Mouse (Mus musculus) brain, embryonic 18.5 days (tissue): ENCODE results near the gene Vars2.

ENCODE experiments used
- DNase-seq: peaks from one replicate; pipeline ENCODE4 v3.0.0-alpha.2; 2012; ENCODE audit warnings: low read depth, low spot score

The Vars2 gene

DNA sequence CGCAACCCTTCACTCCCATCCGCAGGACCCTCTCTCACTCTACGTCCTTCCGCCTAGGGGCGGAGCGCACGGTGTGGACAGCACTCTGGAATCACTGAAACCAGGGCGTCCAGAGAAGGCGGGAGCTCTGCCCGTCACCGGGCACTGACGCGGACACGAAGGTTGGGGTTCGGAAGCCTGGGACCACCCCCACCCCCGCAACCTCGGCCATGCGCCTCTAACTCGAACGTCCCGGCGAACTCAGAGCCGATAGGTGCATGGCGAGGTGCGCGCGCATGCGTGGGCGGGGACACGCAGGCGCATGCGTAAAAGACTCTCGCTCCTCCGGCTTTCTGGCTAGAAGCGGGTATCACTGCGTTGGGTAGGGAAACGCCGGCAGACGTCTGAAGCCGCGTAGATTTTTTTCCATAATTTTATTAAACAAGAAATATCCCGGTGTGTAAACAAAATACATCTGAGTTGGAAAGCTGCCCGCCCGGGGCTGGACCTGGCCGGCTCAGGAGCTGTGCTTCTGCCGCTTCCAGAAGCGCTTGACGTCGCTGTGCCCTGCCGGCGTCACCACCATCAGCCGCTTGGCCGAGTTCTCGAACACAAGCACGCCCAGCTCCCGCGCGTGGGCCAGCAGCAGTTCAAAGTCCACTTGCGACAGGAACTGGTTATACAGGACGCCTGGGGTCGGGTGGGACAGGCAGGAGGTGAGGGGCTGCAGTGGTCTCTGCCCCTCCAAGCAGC is at the start of gene Vars2:
Gene Vars2 (minus strand): TSS at position 259 of the 732 bp plus-strand sequence.
- DNase-seq = peak; percentile 87

DNA sequence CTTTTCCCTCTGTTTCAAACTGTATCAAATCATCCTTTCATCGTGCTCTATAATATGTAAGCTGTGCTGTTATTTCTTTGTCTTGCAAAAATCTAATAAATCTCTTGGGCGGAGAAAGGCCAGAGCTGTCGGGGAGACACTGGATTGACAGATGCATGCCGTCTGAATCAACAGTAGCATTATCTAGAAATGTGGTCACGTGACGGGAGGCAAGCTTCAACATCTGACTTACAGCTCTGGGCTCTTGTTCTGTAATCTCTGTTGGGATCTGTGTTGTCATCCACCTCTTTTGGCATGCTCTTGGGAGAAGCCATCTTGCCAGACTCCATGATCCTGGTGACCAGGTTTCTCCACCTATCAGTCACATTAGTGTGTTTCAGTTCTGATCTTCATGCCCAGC is 49.7 kb upstream of the Vars2 start:
- no peak for DNase-seq

DNA sequence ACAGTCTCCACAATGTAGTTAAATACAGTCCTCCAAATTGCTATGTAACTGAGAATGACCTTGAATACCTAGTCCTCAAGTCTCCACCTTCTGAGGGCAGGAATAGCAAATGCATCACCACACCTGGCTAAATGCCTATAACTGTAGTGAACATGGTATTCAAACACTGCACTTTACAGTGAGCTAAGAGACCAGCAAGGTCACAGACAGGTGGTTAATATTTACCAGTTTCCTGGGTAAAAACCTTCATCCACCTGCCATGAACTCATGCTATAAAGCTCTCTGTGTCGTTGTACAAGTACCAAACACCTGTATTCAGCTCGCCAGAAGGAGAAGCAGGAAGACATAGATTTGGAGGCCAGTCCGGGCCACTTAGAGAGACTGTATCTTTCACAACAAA is 48.7 kb upstream of the Vars2 start:
- no peak for DNase-seq

DNA sequence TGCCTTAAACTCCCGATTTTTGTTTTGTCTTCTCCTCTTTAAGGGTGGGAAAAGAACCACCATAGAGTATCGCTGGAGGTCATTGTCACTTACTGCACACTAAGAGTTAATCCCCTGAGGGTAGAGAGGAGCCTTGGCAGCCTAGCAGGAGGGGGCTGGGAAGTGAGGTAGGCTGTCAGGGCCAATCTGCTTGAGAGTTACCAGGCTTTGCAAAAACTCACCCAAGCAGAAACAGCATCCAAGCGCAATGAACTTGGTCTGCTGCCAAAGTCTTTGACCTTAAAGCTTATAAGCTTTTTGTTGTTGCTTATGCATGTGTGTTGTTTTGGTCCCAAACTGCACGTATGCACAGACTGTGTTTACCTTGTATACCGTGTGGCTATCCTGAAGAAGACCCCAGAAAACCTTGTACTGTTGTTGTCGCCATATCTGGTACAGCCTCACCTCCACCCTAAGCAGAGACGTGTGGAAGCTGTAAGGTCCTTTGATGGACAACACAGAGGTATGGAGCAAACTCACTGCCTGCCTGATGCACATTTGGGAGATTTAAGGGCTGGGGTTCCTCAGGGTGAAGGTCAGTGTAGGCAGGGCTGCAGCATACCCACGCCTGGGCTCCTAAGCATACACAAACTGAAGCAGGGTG is 43.4 kb upstream of the Vars2 start:
- DNase-seq = no peak

DNA sequence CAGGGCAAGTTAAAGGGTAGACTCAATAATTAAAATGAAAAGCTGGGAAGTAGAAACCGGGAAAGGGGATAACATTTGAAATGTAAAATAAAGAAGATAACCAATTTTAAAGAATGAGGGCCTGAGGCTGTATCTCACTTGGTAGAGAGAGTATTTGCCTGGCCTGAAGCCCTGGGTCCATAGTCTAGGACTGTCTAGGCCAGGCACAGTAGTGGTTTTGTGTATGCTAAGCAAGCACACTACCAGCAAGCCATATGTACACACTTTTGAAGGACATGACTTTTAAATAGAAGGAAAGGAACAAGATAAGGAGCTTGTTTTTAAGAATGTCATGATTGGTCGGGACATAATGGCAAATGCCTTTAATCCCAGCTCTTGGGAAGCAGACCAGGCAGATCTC is 41.2 kb upstream of the Vars2 start:
- no peak for DNase-seq

DNA sequence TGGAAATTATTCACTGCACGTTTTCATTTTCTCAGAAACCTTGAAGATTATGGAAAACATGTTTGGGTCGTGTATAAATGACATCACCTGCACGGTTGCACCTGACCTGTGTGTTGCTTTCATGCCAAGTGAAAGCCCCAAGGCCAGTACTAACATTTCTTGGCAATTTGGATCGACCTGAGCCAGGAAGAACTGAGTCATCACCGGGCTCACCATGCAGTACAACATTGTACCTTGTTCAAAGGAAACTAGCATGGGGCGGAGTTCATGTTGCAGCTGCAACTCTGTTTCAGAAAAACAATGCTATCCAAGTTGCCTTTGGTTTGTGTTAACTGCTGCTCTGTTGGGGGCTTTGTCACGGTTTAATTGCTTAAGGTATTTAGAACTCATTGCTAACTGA is 40.5 kb upstream of the Vars2 start:
- DNase-seq = no peak

DNA sequence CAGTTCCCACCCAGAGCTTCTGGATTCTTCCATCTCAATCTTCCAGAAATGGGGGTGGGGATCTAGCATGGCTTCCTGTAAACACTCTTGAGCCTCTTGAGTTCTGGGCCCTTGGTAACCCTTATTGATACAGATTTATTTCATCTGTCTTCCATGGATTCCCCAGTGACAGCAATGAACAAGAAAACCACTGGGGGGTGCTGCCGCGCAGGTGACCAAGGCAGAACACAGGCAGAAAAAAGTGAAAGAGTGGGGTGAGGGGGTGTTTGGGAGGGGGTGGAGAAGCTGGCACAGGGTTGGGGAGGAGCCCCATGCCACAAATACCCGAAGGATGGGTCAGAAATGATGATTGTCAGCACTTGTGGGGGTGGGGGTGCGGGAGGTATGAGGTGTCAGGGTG is 38.4 kb upstream of the Vars2 start:
- DNase-seq = no peak

DNA sequence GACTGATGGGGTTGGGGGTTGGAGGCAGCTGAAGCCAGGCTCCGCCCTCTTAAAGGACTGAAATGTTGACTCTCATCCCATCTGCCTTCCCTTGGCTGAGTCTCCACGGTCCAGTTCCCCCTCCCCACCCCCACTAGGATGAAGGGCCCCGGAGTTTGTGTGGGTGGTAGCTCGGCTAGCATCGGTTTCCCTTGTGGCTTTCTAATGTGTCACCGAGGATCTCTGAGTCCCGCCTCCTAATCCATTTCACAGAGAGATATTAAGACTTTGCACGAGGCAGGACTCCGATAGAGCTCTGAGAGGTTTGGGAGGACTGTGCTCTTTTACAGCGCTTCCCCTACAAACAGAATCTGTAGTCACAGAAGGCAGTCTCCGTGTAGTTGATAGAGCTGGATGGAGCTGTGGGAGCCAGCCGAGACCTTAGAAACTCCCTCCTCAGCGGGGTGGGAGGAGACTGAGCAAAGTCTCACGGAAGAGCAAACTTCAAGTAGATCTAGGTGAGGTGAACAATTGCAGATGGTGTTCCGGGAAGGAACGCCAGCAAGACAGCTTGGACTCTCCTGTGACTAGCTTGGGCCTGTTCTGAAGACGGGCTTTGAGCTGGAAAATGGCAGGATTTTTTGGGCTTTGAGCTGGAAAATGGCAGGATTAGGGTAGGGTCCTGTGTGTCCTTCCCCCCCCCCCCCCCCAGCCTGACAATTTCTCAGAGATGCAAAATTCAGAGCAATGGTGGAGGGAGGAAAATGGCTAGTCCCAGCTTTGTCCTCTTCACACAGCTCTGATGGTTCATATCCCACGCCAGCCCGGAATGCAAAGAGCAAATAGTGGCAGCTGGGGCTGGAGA is 37.5 kb upstream of the Vars2 start, which contains the start of gene Ddr1:
Gene Ddr1 (minus strand): TSS at position 1 of the 844 bp plus-strand sequence.
- no peak for DNase-seq

DNA sequence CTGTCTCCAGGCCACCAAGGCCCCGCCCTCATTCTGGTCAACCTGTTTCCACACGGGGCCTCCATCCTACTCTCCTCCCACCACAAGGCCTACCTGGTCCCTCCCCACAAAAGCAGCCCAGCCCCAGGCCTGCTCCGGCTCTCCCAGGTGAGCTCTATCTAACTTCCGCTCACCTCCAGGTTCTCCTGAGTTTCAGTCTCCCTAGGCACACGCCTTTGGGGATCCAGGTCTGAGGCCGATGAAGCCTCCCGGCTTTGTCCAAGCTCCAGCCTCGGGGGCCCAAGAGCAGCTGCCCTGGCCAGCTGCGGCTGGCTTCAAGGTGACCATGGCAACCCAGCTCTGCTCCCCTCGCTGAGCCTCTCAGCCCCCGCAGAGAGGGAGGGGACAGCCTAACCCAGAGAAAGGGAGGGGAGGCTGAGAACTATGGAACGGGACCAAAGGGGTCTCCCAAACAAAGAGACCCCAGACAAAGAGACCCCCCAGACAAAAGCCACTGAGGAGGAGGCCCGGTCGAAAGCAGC is 36.4 kb upstream of the Vars2 start:
- no peak for DNase-seq

DNA sequence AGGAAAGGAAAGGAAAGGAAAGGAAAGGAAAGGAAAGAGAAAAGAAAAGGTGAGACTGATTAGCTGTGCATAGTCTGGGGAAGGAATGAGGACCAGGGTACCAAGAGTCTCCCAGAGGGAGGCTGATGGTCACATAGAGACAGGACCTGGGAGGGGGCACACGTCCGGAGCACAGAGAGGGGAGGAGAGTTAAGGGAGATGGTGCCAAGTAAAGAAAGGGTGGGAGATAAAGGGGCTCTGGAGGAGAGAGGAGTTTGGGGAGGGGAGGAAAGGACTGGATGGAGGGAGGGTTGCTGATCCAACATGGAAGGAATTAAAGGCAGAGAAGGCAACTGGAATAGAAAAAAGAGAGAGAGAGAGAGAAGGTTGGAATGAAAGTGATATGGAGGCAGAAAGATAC is 35.7 kb upstream of the Vars2 start:
- DNase-seq = no peak

DNA sequence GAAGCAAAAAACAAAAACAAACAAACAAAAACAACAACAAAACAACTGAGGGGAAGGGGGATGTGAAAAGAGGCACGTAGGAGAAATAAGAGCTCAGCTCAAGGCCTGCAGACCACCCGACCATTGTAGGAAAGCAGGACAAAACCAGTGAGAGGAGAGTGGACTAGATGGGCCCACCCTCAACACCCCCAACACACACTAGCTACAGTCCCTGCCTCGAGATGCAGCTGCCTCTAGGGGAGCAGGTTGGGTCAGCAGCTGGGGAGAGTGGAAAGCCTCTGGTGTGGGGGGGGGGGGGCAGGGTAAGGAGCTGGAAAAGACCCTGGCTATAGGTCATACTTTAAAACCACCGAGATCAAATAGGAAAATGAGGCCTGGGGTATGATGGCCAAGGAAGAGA is 35.2 kb upstream of the Vars2 start:
- DNase-seq = no peak

DNA sequence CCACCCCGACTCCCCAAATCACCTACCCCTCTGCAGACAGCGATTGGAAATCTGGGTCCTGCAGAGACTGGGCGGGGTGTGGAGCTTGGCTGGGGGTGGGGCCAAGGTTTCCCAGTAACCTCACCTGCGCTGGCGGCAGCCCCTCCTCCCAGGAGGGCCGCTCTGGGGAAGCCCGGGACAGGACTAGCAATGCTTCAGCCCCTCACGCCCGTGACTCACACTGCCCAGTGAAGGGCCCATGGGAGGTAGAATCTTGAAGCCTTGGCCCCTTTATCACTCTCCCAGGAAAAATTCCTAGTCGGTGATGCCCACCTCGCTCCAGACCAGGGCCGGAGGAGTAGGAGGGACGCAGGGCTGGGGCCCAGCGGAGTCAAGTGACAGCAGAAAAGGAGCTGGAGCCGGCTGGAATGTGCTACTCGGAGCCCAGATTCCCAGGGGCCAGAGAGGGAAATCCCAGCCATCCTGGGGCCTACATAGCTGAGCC is 34.6 kb upstream of the Vars2 start:
- DNase-seq = no peak

DNA sequence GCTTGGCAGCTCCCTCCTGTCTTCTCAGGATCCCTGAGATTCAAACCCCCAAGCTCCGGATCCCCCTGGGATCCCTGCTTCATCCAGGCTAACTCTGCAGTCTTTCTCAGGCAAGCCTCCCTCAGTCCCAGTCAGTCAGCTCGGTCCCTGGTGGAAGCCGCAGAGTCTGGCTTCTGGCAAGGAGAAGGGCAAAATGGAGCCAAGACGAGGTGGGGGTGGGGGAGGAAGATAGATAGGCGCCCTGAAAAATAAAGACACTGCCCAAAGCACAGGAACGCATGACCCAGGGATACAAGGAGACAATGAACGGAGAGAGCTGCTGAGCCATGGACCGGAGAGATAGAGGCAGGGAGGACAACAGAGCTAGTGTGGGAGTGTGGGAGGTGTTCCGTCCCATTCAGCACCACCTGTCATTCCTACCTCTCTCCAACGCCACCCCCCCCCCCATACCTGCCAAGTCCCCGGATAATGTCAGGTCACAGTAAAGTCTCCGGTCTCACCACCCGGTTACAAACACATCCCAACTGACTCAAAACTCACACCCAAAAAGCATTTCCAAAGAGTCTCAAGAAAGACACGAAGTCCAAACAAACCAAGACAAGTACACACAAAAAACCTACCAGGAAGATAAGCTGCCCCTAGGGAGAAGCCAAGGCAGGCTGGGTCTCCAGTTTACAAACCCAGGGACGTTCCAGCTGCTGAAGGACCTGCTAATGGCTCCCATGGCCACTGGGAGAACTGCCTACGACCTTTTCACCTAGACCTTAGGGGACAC is 34.0 kb upstream of the Vars2 start:
- no peak for DNase-seq

DNA sequence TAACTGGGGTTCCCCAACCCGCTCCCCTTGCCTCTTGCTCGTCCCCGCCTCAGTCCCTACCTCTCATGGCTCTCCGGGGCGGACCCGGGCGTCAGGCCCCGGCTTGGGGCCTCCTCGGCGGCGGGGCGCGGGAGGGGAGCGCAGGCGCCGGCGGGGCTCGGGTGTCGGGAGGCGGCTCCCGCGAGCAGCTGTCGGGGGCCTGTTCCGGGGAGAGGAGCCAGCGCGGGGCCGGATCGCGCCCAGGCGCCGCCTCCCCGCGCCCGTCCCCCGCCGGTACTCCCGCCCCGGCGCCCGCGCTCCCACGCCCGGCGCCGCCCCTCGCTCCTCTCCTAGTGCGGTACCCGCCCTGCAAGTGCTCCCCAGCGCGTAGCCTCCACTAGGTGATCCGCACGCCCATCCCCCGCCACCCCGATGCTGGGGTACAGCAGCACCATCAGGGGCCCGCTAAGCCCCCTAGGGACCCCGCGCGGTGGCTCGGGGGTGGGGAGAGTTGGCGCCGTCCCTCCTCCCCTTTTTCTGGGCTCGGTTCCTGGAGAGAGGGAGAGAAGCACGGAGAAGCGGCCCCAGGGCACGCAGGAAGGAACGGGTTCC is 33.1 kb upstream of the Vars2 start:
- no peak for DNase-seq

DNA sequence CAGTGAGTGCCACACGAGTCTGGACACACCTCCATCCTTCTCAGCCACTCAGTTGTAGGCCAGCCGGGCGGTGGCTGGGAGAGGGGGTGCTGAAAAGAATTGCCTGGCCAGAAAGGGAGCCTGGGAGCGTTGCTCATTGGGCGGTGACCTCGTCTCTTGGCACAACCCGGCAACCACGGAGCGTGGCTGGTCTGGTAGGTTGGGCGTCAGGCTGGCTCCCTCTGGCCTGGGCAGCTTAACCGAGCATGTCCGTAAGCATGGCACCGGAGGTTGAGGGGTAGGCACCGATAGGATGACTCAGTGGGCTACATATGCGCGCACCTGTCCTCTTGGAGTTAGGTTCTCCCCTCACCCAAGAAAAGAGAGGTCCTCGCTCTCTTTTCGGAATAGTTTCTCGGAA is 32.5 kb upstream of the Vars2 start:
- no peak for DNase-seq

DNA sequence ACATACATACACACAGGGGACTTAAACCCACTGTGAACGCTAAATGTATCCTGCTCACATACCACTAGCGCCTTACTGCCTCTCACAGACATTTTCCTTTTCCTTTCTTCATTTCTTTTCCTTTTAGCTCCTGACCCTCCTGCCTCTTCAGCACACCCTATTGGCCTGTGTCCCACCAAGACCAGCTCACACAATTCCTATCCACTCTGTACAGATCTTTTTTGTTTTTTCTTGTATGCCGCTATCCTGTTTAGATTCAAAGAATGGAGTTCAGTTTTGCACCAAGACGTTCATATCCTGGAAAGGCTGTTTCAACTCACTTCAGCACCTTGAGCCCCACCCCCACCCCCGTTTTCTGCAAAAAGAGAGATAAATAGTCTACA is 31.1 kb upstream of the Vars2 start:
- no peak for DNase-seq

DNA sequence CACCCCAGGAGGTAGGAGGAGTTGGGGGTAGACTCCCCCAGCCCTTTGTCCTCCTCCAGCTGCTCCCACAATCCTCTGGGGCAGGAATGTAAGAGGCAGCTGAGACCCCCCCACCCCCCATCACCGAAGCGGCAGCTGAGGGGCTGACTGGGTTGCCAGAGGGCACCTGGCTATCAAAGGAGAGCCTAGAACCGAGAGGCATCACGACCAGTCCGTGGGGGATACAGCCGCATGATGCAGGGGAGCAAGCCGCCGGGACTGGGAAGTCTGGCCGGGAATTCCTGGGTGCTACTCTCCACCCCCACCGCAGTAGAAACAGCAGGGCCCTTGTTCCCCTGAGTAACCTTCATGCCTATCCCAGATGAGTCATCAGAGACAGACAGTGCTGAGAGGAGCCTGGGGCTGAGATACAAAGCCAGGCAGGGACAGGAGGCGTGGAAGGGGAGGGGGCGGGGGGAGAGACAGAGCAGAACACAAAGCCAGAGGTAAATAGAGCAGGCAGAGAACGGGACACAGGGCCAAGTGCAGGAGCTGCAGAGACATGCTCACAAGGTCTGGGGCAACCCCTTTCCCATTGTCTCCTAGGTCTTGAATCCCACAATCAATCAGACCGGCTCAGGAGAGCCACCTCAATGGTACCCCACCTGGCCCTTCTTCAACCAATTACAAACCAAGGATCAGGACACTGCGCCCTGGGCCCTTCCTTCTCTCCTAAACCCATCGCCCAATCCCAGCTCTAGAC is 30.5 kb upstream of the Vars2 start:
- no peak for DNase-seq

DNA sequence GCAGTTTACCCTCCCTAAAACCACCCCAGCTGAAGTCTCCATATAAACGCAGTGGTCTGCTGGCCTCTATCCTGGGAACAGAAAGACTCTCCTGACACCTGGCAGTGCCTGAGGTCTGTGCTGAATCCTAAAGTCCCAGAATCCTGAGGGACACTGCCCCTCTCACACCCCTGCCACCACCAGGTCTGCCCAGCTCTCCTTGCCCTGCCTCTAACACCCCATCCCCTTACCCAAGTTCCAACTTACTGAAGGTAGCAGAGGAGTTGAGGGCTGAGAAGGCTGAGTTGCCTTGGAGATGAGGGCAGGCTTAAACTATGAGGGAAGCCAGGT is 30.0 kb upstream of the Vars2 start:
- DNase-seq = no peak

DNA sequence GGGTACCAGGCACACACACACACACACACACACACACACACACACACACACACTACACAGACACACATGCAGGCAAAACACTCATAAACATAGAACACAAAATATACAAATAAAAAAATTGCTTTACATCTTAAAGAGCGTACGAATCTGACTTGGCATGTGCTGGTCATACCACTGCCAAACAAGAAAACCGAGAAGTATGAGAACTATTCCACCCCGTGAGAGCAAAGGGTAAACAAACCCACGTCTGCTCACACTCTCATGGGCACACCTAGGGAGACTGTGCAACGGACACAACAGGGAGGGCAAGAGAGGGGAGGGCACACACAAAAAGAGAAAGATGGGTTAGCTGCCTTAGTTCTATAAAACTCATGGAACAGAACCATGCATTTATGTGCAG is 29.3 kb upstream of the Vars2 start:
- DNase-seq = no peak

DNA sequence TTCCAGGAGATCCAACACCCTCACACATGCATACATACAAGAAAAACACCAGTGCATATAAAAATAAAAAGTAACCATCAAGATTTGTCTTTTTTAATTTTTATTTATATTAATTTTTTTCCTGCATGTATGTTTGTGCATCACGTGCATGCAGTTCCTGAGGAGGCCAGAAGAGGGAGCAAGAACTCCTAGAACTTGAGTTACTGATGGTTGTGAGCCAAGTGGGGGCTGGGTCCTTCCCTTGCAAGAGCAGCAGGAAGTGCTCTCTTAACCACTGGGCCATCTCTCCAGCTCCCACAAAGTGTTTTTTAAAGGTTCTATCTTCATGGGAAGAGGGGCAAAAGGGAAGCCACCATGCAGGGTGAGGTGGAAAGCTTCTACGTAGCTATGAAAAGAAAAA is 27.9 kb upstream of the Vars2 start:
- no peak for DNase-seq

DNA sequence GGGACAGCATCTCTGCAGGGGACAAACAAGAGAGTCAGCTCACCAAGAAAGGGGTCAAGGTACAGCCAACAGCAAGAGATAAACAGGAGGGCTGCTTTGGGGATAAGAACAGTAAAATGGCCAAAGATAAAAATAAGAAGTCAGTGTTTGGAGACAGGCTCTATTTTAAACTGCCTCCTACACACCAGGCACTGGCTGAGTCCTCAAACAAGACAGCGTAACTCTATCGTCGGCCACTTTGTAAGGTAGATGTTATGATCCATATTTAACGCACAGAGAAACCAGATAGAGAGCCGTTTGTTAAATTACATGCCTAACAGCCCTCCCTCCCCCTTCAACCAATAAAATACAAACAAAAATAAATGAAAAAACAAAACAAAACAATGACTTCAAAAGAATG is 26.5 kb upstream of the Vars2 start:
- no peak for DNase-seq
